Mouse (Mus musculus) layer of hippocampus, adult 11-12 months (tissue): ENCODE data around the gene Samt1.
"Not testable (repeated sequence)": the region's sequence is repeated elsewhere in the genome, so short reads cannot be mapped to it uniquely, and the experiment has no call there.

Experiments used
- DNase-seq: peaks from one replicate; pipeline ENCODE4 v3.0.0; 2022; ENCODE audit warnings: low spot score

Gene Samt1

DNA sequence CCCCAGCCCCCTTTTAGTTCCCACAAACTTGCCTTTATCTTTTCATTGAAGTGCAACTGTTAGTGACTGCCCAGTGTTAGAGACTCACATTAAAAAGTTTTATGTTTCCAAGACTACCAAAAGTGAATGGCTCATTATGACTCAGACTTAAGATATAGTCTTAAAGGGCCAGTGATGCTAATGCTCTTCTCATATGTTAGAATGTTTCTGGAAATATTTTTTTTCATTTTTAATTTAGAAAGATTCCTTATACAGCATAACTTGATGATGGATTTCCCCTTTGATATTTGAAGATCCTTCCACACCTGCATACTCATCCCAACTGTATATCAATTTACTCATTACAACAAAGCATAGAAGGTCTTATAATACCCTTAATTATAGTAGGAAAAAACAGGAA is at the start of gene Samt1:
Gene Samt1, minus strand, starts transcription at position 101 of the 400 bp plus-strand sequence.
- DNase-seq = not testable (repeated sequence)

DNA sequence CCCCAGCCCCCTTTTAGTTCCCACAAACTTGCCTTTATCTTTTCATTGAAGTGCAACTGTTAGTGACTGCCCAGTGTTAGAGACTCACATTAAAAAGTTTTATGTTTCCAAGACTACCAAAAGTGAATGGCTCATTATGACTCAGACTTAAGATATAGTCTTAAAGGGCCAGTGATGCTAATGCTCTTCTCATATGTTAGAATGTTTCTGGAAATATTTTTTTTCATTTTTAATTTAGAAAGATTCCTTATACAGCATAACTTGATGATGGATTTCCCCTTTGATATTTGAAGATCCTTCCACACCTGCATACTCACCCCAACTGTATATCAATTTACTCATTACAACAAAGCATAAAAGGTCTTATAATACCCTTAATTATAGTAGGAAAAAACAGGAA is 42.5 kb upstream of the Samt1 start, which contains the start of gene Gm10057:
Gene Gm10057, minus strand, starts transcription at position 101 of the 400 bp plus-strand sequence.
- DNase-seq = not testable (repeated sequence)

GRCm38 (mm10) chrX:154033727-154034126 is 21.3 kb upstream of the Samt1 start, which contains the start of gene 4921511M17Rik:
Gene 4921511M17Rik (minus strand): TSS chrX:154033827.
- DNase-seq = not testable (repeated sequence)

DNA sequence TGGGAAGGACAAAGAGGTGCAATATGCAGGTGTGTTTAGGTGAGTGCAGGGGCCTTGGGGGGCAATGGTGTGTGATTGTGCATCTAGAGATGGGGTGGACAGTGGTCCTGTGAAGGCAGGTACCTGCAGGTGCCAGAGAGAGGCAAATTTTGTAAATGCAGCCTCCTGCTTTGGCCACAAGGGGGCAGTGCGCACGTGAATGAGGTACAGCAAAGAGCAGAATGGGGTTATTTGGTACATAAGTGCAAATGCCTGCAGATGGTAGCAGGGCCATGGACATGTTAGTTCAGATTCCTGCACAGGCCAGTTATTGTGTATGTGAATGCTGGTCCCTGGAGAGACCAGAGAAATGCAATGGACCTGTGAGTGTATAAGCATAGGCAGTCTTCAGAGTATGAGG is 35.5 kb downstream of the Samt1 start:
- not testable (repeated sequence) for DNase-seq

DNA sequence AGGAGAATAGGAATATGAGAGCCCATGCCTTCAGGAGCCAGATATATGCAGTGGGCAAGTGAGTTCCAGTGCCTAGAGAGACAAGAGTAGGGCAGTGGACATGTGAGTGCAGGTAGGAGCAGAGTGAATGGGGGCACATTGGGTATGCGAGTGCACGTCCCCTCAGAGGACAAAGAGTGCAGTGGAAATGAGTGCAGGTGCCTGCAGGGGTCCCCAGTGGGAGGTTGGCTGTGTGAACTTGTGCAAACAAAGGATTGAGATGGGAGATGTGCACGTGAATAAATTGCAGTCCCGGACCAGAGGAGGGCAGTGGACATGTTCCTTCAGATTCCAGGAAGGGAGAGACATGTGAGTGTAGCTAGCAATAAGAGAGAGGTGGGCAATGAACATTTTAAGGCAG is 36.0 kb downstream of the Samt1 start:
- DNase-seq = not testable (repeated sequence)

DNA sequence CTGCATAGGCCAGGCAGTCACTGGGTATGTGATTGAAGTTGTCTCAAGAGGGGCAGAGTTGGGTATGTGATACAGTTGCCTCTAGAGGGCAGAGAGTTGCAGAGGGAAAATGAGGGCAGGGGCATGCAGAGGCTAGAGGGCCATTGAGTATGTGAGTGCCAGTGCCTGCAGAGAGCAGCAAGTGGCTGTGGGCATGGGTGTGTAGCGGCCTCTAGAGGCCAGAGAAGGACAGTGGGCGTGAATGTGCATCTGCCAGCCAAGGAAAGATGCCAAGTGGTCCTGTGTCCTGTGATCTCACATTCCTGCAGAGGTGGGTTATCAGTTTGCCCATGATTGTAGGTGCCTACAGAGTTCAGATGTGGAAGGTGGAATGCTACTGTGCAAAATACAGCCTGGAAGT is 38.0 kb downstream of the Samt1 start:
- no peak for DNase-seq

DNA sequence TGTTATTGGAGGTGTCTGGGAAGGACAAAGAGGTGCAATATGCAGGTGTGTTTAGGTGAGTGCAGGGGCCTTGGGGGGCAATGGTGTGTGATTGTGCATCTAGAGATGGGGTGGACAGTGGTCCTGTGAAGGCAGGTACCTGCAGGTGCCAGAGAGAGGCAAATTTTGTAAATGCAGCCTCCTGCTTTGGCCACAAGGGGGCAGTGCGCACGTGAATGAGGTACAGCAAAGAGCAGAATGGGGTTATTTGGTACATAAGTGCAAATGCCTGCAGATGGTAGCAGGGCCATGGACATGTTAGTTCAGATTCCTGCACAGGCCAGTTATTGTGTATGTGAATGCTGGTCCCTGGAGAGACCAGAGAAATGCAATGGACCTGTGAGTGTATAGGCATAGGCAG is 59.6 kb downstream of the Samt1 start:
- DNase-seq = not testable (repeated sequence)
